Mouse (Mus musculus) E14TG2a.4 (cell line): Measurements from ENCODE around the gene Sik3.

Source experiments
- H3K27me3 ChIP-seq: 2 replicates; pipeline ENCODE4 v1.6.1; 2014; ENCODE audit warnings: low read length, control low read depth; ENCODE audit not compliant: insufficient read depth
- H3K36me3 ChIP-seq: 2 replicates; pipeline ENCODE4 v1.6.1; 2014; ENCODE audit warnings: low read length, control low read depth; ENCODE audit not compliant: insufficient read depth
- H3K4me1 ChIP-seq: replicated peaks from 2 replicates; pipeline ENCODE4 v1.6.1; 2014; ENCODE audit warnings: low read depth, low read length, control low read depth
- H3K4me3 ChIP-seq: replicated peaks from 2 replicates; pipeline ENCODE4 v1.5.1; 2014; ENCODE audit warnings: mild to moderate bottlenecking, low read length
- H3K9me3 ChIP-seq: 2 replicates; pipeline ENCODE4 v1.6.1; 2014; ENCODE audit warnings: low read length, control low read depth
- CTCF ChIP-seq: conservative IDR thresholded peaks from 2 replicates; pipeline ENCODE4 v1.5.1; 2014; ENCODE audit warnings: low read length
- NANOG ChIP-seq: IDR thresholded peaks from 2 replicates; pipeline ENCODE4 v1.6.1; 2014; ENCODE audit warnings: borderline replicate concordance, low read length, mixed read lengths
- POU5F1 ChIP-seq: IDR thresholded peaks from 2 replicates; pipeline ENCODE4 v1.6.1; 2014; ENCODE audit warnings: low read length, borderline replicate concordance

Sik3 gene

DNA sequence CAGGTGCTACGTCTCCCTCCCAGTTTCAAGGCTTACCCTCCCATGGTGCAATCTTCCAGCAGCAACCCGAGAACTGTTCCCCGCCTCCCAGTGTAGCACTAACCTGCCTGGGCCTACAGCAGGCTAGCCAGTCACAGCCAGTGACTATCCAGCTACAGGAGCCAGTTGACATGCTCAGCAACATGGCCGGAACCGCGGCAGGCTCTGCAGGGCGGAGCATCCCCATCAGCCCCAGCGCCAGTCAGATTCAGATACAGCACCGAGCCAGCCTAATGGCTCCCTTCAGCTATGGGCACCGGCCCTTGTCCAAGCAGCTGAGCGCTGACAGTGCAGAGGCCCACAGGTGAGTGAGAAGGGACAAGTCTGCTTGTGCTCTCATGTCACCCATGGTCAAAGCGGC, 197.9 kb downstream of the Sik3 start:
- no peaks in the 10 kb centered on the region for H3K9me3 ChIP-seq
- no peak for TF ChIP-seq NANOG
- H3K4me1 ChIP-seq: peaks cover 39% of the 10 kb centered on the region
- no peaks in the 10 kb centered on the region for H3K27me3 ChIP-seq
- peaks cover 52% of the 10 kb centered on the region for H3K36me3 ChIP-seq
- peak overlapping the region; percentile 64 for H3K4me3 ChIP-seq

DNA sequence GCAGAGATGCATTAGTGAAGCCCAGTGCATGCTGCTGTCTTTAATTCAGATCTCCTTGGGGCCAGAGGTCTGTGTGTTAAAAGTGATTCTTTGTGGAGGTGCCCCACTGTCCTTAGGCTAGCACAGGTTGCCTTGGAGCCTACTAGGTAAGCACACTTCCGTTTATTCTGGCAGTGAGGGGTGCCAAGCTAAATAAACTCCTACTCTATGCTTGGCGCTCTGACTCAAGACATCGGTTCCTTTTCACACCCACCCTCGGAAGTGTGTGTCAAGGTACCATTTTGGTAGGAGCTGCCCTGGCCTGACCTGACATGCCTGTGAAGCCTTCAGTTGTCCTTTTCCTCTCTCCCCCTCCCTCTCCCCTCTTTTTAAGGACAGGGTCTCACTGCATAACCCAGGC, 201.7 kb downstream of the Sik3 start:
- TF ChIP-seq CTCF (no peak), NANOG (no peak), POU5F1 (no peak)
- no peaks in the 10 kb centered on the region for H3K9me3 ChIP-seq
- no peaks in the 10 kb centered on the region for H3K27me3 ChIP-seq
- H3K36me3 ChIP-seq: peaks cover 28% of the 10 kb centered on the region
- H3K4me1 ChIP-seq: peaks cover 41% of the 10 kb centered on the region
- no peak overlapping the region for H3K4me3 ChIP-seq

DNA sequence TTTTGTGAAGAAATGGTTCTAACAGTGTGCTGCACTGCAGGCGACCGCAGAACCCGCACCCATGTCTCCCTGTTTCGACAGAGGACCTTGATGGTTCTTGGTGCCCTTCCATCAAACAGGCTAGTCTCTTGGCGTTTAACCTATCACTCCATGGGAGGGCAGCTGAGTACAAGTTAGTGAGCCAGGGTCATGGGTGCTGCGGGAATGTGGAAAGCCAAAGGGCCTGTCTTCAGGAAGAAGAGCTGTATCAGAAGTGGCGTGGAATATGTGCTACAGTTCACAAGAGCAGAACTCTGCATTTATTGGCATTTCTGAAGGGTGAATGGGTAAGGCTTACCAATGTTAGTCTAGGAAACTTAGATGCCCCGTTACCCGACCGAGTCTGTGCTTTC, 202.3 kb downstream of the Sik3 start:
- TF ChIP-seq POU5F1 (no peak), NANOG (no peak), CTCF (no peak)
- no peak overlapping the region for H3K4me3 ChIP-seq

DNA sequence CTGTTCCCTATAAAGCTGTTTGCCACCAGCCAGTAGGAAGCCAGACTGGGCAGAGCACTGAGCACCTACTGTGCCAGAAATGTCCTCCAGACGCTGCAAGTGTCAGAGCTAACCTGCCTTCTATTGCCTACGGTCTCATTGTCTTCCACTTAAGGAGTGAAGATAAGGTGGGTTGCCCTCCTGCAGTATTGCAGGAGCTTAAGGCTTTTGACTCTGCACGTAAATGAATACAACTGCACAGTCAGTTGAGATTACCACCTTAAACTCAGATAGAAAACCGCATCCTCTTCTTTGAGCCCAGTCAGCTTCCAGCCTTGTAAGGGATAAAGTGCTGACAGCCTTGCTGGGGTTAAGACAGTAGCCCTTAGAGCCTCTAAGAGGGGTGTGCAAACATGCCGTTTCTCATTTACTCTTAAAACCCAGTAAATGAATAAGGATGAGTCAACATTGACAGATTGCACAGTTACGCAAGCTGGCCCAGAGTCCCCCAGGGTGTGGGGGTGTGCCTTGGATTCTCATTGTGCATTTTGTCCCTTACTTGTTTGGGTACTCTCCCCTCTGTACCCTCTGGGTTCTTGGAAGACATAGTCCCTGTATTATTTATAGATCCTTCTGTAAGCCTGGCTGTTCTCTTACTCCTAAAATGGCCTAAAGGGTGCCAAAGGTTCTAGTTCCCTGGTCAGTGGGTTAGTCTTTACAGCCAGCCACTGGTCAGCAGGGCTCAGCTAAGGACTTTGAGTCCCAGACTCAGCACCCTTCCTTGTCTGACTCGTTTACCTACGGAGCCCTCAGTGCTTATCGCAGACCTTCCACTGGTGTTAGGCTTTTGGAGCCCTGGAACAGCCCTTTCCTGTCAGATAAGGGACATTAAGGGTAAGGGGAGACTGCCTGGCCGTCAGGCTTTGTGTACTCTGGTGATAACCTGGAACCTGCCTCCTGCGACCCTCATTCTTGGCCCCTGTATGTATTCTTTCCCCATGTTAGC, 203.0 kb downstream of the Sik3 start:
- Histone ChIP-seq H3K9me3 (no peaks in the 10 kb centered on the region), H3K4me1 (peaks cover 45% of the 10 kb centered on the region), H3K36me3 (peaks cover 34% of the 10 kb centered on the region), H3K4me3 (no peak overlapping the region), H3K27me3 (no peaks in the 10 kb centered on the region)
- TF ChIP-seq NANOG: no peak
- no peak for TF ChIP-seq POU5F1
- TF ChIP-seq CTCF: no peak

More for the DNA sequence above, 202.3 kb downstream of the Sik3 start:
- peaks cover 48% of the 10 kb centered on the region for H3K4me1 ChIP-seq
- H3K36me3 ChIP-seq: peaks cover 27% of the 10 kb centered on the region
- no peaks in the 10 kb centered on the region for H3K27me3 ChIP-seq
- H3K9me3 ChIP-seq: no peaks in the 10 kb centered on the region

DNA sequence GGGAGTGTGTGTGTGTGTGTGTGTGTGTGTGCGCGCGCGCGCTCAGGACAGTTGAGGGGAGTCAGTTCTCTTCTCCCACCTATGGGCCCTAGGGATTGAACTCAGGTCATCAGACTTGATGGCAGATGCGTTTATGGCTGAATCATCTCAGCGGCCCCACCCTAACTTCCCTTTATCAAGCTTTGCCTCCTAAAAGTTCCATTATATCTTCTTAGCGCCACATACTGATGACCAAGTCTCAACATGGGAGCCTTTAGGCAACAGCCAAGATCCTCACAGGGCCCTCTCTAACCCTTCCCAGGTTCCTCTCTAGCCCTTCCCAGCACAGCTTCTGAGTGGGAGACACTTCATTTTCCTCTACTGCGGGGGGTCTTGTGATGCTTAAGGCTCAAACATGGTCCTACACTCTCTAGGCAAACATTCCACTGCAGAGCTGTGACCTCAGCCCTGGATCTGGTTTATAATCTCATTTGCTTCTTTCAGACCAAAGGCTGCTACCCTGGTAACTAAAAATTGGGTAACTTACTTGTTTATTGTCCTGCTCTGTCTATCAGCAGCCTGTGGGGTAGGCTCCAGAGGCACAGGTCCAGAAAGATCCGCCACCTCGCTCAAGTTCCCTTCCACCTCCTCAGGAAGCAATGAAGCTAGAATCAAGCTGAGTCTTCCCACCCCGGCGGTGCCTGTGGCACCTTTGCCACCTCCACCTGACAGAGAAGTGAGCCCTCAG, 204.3 kb downstream of the Sik3 start:
- no peak for TF ChIP-seq POU5F1
- no peak for TF ChIP-seq NANOG
- no peak for TF ChIP-seq CTCF
- peak overlapping the region; percentile 37; the same call in 1 of the 2 replicates for H3K4me3 ChIP-seq
- H3K27me3 ChIP-seq: no peaks in the 10 kb centered on the region
- H3K9me3 ChIP-seq: no peaks in the 10 kb centered on the region
- H3K36me3 ChIP-seq: peaks cover 39% of the 10 kb centered on the region
- H3K4me1 ChIP-seq: peaks cover 34% of the 10 kb centered on the region

DNA sequence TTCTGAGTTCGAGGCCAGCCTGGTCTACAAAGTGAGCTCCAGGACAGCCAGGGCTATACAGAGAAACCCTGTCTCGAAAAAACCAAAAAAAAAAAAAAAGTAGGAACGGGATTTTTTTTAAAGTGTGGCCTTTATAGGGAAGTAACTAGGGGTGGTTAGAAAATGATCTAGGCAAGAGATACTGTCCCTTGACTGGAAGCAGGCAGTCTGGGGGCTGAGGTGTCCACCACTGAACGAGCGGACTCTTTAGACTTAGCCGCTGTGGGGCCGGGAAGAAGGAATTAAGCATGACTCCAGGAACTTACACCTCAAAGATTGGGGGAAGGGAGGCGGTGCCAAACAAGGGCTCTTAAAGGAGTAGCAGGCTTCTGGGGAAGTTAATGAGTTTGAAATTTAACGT, 205.6 kb downstream of the Sik3 start:
- Histone ChIP-seq H3K4me3 (no peak overlapping the region), H3K36me3 (peaks cover 37% of the 10 kb centered on the region), H3K4me1 (peaks cover 32% of the 10 kb centered on the region), H3K9me3 (no peaks in the 10 kb centered on the region), H3K27me3 (no peaks in the 10 kb centered on the region)
- no peak for TF ChIP-seq NANOG
- no peak for TF ChIP-seq POU5F1
- TF ChIP-seq CTCF: no peak

DNA sequence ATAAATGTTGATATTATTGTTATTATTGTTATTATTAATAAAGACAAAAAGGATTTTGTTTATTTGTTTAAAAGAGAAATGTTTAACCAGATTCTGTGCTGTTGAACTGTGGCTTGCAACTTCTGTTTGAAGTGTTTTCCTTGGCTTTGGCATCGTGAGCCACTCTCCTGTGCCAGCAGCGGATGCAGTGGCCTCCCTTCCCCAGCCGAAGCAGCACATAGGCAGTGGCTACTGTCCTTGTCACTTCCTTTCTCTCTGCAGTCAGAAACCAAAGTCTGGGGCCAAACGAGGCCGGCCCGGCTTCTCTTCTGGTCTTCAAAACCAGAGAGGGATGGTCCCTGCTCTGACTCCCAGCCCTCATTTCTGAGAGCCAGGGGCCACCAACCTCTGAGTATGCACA, 210.5 kb downstream of the Sik3 start:
- TF ChIP-seq POU5F1 (no peak), CTCF (no peak), NANOG (no peak)
- Histone ChIP-seq H3K4me3 (no peak overlapping the region), H3K36me3 (peaks cover 34% of the 10 kb centered on the region), H3K4me1 (peaks cover 10% of the 10 kb centered on the region), H3K9me3 (no peaks in the 10 kb centered on the region), H3K27me3 (peaks cover 5% of the 10 kb centered on the region; the same call in 1 of the 2 replicates)

DNA sequence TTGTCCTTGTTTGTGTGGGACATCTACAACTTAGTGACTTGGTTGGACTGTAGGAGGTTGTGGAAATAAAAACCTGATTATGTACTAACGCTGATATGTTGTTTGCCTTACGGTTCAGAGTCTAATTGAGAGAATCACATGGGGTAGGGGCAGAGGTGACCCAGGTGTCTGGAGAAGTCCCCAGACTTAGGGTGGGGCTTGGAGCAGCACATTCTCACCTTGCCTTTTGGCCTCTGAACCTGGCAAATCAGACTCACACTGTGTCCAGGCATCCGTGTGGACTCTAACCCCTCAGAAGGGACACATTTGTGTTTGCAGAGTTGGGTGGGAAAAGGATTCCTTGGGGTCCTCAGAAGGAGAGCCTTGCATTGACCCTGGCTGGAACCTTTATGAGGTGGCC, 211.5 kb downstream of the Sik3 start:
- H3K27me3 ChIP-seq: peaks cover 13% of the 10 kb centered on the region
- H3K36me3 ChIP-seq: peaks cover 34% of the 10 kb centered on the region
- TF ChIP-seq POU5F1 (no peak), CTCF (no peak), NANOG (no peak)
- no peaks in the 10 kb centered on the region for H3K9me3 ChIP-seq
- H3K4me1 ChIP-seq: peaks cover 20% of the 10 kb centered on the region
- no peak overlapping the region for H3K4me3 ChIP-seq
